Mouse (Mus musculus) leukemia stem cell, adult 10-12 weeks (primary cell): Measurements from ENCODE around the gene Gan. TPM values are rescaled to one million over a fixed set of nuclear protein-coding genes. Genes with fewer than 3 reads are reported as not detected.

Experiments used
- polyA plus RNA-seq: library from polyadenylated mRNA; stranded (reverse); fragments of >175 nt; gene quantifications from 2 replicates; pipeline ENCODE4 v1.2.3, GENCODE M21; 2012; ENCODE audit warnings: low replicate concordance

The Gan gene
- polyA plus RNA-seq = 1.8 and 3.8 TPM in 2 replicates

DNA sequence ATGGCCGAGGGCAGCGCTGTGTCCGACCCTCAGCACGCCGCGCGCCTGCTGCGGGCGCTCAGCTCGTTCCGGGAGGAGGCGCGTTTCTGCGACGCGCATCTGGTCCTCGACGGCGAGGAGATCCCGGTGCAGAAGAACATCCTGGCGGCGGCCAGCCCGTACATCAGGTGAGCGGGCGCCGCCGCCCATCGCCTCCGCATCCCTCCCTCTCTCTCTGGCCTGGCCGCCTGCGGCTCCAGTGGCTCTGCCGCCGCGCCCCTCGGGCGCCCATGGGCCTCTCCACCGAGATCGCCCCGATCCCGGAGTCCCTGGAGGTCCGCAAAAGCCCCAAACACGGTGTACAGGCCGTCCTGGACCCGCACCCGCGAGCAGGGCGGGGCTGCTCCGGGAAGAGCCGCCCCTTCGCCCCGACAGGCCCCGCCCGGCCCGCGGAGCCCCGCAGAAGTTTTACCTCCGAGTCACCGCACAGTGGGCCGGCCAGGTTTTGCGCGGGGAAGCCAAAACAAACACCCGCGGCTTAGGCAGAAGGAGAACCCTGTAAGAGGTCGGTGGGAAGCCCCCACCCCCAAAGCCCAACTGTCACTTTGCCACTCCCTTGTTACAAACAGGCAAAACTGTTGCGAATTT is at the start of gene Gan:
Gan (plus strand) TSS at position 1 of the 627 bp plus-strand sequence.

GRCm38 (mm10) chr8:117257029-117257820 is 99.3 kb downstream of the Gan start, which contains the start of gene Cmip:
Gene Cmip, plus strand, starts transcription at chr8:117257064.

Other genes with a start within 250 kb of the Gan start
- 14.1 and 40.0 TPM in 2 replicates for gene Cmc2, start 236.7 kb upstream of the Gan start, polyA plus RNA-seq
- gene Cenpn, start 236.4 kb upstream of the Gan start, polyA plus RNA-seq = 1.5 and 17.7 TPM in 2 replicates
- gene Atmin, start 214.7 kb upstream of the Gan start, polyA plus RNA-seq = 5.6 and 12.8 TPM in 2 replicates
- gene 1700030J22Rik, start 179.2 kb upstream of the Gan start, polyA plus RNA-seq = 0.62 and 0.71 TPM in 2 replicates
- gene Gcsh, start 164.6 kb upstream of the Gan start, polyA plus RNA-seq = 6.7 and 8.1 TPM in 2 replicates
- gene Pkd1l2, start 75.7 kb upstream of the Gan start, polyA plus RNA-seq = 0.18 and 0.54 TPM in 2 replicates
- not detected in 2 replicates for gene Bco1, start 62.3 kb upstream of the Gan start, polyA plus RNA-seq
- gene Cmip, start 98.9 kb downstream of the Gan start, polyA plus RNA-seq = 87.4 and 96.8 TPM in 2 replicates